Mouse (Mus musculus): ENCODE data around the gene Zc3h7b. TPM values are rescaled to one million over a fixed set of nuclear protein-coding genes. Genes with fewer than 3 reads are reported as not detected.
A peak's percentile ranks its signal among the peaks of the same experiment; 100 is the strongest.
"Not testable (repeated sequence)": the region's sequence is repeated elsewhere in the genome, so short reads cannot be mapped to it uniquely, and the experiment has no call there.

The Zc3h7b gene
- polyA plus RNA-seq, 1 experiment from 2014 or later = 11.7 TPM

DNA sequence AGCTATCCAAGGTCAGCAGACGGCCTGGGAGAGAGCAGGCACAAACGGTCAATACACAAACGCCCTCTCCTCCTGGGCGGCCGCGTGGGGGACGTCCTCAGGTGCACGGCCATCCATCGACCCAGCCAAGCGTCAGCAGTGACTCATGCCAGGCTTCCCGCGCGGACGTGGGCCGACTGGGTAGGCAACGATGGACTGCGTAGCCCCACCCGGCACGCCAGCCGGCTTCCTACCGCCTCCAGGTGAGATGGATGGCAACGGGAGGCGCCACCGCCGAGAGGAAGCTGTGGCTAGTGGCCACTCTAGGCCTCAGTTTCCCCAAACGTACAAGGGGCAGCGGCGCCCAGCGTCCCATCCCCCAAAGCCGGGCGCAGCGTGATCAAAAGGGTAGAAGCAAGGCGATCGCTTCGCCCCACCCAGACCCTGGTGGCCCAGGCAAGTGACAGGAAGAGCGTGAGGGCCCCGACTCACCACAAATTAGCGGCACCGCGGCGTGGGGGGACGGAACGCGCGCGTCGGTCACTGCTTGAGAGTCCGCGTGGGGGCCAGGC lies 15.5 kb upstream of the Zc3h7b start:
- H3K9me3 ChIP-seq (ENCODE audit: control insufficient read depth, low read length) = no peaks in the 10 kb centered on the region
- peak overlapping the region; percentile 98 for H3K4me3 ChIP-seq (ENCODE audit: low read length)
- peaks cover 23% of the 10 kb centered on the region for H3K4me1 ChIP-seq (ENCODE audit: control insufficient read depth, insufficient read depth, low read length)
- no peaks in the 10 kb centered on the region for H3K27me3 ChIP-seq (replicated peaks; ENCODE audit: control insufficient read depth, insufficient read depth, low read length)
- H3K27ac ChIP-seq (ENCODE audit: low read length) = peak overlapping the region; percentile 77
- WGBS = under 1% methylated on average over 49 of the region's 49 CpGs
- peak; percentile 60 for ATAC-seq
- H3K36me3 ChIP-seq (ENCODE audit: control insufficient read depth, insufficient read depth, low read length) = no peaks in the 10 kb centered on the region
- H3K4me2 ChIP-seq (ENCODE audit: low read depth, low read length) = peak overlapping the region; percentile 81
- H3K9ac ChIP-seq (ENCODE audit: low read depth, low read length) = peak overlapping the region; percentile 89

DNA sequence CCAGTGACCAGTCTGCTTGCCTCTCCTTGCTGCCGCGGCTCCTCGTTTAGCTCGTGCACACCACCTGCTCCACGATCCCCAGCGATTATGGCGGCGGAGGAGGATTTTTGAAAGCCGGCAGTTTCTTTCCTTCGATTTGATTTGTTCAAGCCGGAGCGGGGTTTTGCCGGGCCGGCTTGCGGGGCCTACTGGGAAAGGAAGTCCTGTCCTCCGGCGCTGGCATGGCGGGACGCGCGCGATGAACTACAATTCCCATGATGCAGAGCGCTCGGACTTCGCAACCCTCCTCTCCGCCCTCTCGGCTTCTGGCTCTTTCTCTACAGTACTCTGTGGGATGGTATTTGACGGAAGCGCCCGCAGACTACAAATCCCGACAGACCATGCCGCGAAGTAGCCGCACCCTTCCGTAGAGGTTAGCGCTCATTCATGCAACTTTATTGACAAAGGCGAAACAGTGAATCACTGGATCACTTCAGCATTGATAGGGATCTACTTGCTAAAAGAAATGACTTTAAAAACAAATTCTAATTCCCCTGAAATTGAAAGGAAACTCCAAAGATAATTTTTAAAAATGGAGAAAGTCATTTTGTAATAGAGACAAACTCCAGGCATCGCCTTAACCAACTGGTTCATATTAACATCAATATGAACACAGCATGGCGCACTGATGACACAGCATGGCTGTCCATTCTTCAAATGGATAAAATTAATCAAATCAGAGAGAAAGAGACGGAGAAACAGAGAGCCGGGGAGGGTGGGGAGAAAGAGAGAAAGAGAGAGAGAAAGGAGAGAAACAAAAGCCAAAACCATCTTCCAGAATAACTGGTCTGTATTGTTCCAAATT lies 14.8 kb upstream of the Zc3h7b start:
- H3K4me2 ChIP-seq (ENCODE audit: low read depth, low read length) = peak overlapping the region; percentile 81
- H3K4me3 ChIP-seq (ENCODE audit: low read length) = peak overlapping the region; percentile 98
- WGBS = 5% methylated on average over 41 of the region's 41 CpGs
- H3K36me3 ChIP-seq (ENCODE audit: control insufficient read depth, insufficient read depth, low read length) = no peaks in the 10 kb centered on the region
- peak overlapping the region; percentile 89 for H3K9ac ChIP-seq (ENCODE audit: low read depth, low read length)
- no peaks in the 10 kb centered on the region for H3K27me3 ChIP-seq (replicated peaks; ENCODE audit: control insufficient read depth, insufficient read depth, low read length)
- peak; percentile 99 for ATAC-seq
- H3K27ac ChIP-seq (ENCODE audit: low read length) = peak overlapping the region; percentile 77
- peaks cover 20% of the 10 kb centered on the region for H3K4me1 ChIP-seq (ENCODE audit: control insufficient read depth, insufficient read depth, low read length)
- H3K9me3 ChIP-seq (ENCODE audit: control insufficient read depth, low read length) = no peaks in the 10 kb centered on the region

DNA sequence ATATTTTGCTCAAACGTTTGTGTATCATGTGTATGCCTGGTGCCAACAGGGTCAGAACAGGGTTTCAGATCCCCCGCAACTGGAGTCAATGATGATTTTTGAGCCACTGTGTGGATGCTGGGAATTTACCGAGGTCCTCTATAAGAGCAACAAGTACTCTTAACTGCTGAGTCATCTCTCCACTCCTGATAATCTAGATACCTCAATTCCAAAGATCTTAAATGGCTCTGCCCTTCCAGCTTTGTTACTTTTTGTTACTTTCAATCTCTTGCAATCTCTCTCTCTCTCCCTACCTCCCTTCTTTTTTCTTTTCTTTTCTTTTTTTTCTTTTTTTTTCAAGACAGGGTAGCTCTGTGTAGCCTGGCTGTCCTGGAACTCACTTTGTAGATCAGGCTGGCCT lies 9.8 kb upstream of the Zc3h7b start:
- no peaks in the 10 kb centered on the region for H3K9me3 ChIP-seq (ENCODE audit: control insufficient read depth, low read length)
- 0 out of 2 replicates have a peak, but pooled peaks cover 2% of the 10 kb centered on the region for H3K4me1 ChIP-seq (ENCODE audit: control insufficient read depth, insufficient read depth, low read length)
- no peak overlapping the region for H3K9ac ChIP-seq (ENCODE audit: low read depth, low read length)
- H3K4me2 ChIP-seq (ENCODE audit: low read depth, low read length) = no peak overlapping the region
- no peak overlapping the region for H3K27ac ChIP-seq (ENCODE audit: low read length)
- no peak overlapping the region for H3K4me3 ChIP-seq (ENCODE audit: low read length)
- WGBS = 56% methylated on average over 3 of the region's 3 CpGs
- ATAC-seq = no peak
- H3K27me3 ChIP-seq (replicated peaks; ENCODE audit: control insufficient read depth, insufficient read depth, low read length) = no peaks in the 10 kb centered on the region
- no peaks in the 10 kb centered on the region for H3K36me3 ChIP-seq (ENCODE audit: control insufficient read depth, insufficient read depth, low read length)

DNA sequence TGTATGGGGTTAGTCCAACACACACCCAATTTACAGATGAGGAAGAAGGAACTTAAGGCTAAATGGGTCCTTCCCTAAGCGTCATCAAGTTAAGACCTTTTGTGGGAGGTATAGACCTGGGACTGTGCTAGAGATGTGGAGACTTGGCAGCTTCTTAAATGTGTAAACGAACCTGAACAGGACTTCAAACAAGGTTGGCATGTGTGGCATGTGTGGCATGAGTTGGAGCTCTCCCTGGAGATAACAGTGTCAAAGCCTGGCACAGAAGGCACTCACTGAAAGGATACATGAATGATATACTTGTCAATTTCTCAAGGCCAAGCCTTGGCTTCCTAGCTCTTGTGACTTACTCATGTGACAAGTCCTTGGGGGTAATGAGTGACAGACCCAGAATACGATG lies 5.6 kb upstream of the Zc3h7b start:
- Histone ChIP-seq H3K4me1 (ENCODE audit: control insufficient read depth, insufficient read depth, low read length) (no peaks in the 10 kb centered on the region), H3K27me3 (replicated peaks; ENCODE audit: control insufficient read depth, insufficient read depth, low read length) (no peaks in the 10 kb centered on the region), H3K36me3 (ENCODE audit: control insufficient read depth, insufficient read depth, low read length) (no peaks in the 10 kb centered on the region), H3K9ac (ENCODE audit: low read depth, low read length) (no peak overlapping the region), H3K9me3 (ENCODE audit: control insufficient read depth, low read length) (no peaks in the 10 kb centered on the region), H3K4me3 (ENCODE audit: low read length) (no peak overlapping the region), H3K4me2 (ENCODE audit: low read depth, low read length) (no peak overlapping the region), H3K27ac (ENCODE audit: low read length) (no peak overlapping the region)
- WGBS = 66% methylated on average over 3 of the region's 3 CpGs
- no peak for ATAC-seq

DNA sequence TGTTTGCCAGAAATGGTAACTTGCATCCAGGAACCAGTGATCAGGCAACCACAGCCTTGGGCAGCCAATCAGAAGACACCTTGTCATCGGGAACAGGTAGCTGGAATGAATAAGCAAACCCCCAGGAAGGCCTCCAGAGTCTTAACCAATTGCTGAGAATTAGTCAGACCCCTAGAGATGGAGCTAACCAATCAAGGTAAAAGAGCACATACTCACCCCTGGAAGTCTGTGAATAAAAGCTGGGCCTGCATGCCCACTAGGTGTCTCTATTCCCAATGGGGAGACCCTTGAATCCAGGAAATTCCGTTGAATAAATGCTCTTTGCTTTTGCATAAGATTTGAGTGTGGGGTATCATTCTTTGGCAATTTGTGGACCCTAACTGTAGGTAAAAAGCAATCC lies 4.9 kb upstream of the Zc3h7b start:
- WGBS = 14% methylated on average over 2 of the region's 2 CpGs
- no peak for ATAC-seq
- Histone ChIP-seq H3K27me3 (replicated peaks; ENCODE audit: control insufficient read depth, insufficient read depth, low read length) (no peaks in the 10 kb centered on the region), H3K4me3 (ENCODE audit: low read length) (no peak overlapping the region), H3K9me3 (ENCODE audit: control insufficient read depth, low read length) (no peaks in the 10 kb centered on the region), H3K4me2 (ENCODE audit: low read depth, low read length) (no peak overlapping the region), H3K9ac (ENCODE audit: low read depth, low read length) (no peak overlapping the region), H3K27ac (ENCODE audit: low read length) (no peak overlapping the region), H3K4me1 (ENCODE audit: control insufficient read depth, insufficient read depth, low read length) (no peaks in the 10 kb centered on the region), H3K36me3 (ENCODE audit: control insufficient read depth, insufficient read depth, low read length) (no peaks in the 10 kb centered on the region)

DNA sequence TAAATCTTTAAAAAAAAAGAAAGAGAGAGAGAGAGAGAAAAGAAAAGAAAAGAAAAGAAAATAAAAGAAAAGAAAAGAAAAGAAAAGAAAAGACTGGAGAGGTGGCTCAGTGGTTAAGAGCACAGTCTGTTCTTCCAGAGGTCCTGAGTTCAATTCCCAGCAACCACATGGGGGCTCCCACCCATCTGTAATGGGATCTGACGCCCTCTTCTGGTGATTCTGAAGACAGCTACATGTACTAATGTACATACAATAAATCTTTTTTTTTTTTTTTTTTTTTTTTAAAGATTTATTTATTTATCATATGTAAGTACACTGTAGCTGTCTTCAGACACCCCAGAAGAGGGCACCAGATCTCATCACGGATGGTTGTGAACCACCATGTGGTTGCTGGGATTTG lies 2.5 kb upstream of the Zc3h7b start:
- not testable (repeated sequence) for H3K27me3 ChIP-seq (replicated peaks; ENCODE audit: control insufficient read depth, insufficient read depth, low read length); H3K36me3 ChIP-seq (ENCODE audit: control insufficient read depth, insufficient read depth, low read length); H3K9ac ChIP-seq (ENCODE audit: low read depth, low read length); H3K4me1 ChIP-seq (ENCODE audit: control insufficient read depth, insufficient read depth, low read length); H3K4me2 ChIP-seq (ENCODE audit: low read depth, low read length); ATAC-seq; H3K9me3 ChIP-seq (ENCODE audit: control insufficient read depth, low read length); H3K4me3 ChIP-seq (ENCODE audit: low read length); H3K27ac ChIP-seq (ENCODE audit: low read length)
- WGBS = 48% methylated on average over 2 of the region's 2 CpGs

DNA sequence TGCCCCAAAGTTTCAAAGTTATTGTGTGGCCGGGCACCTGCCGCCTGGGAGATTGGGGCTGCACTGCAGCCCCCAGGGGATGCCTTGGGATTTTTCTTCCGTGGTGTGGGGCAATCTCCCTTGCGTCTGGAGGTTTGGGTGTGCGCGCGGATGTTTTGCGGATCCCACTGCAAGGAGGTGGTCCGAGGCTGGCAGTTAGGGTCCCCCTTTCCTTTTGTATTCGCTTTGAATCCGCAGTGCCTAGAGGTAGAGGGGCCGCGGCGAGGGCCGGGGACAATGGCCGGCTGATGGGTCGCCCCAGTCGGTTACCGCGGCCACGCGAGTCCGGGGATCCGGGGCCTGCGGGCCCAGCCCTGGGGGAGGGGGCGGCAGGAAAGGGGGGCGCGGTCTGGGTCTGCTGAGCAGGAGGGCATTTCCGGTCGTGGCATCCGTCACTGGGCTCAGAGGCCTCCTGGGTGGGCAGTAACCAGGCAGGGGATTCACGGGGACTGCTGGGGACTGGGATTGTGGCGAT lies 801 bp downstream of the Zc3h7b start:
- Histone ChIP-seq H3K27me3 (replicated peaks; ENCODE audit: control insufficient read depth, insufficient read depth, low read length) (no peaks in the 10 kb centered on the region), H3K27ac (ENCODE audit: low read length) (peak overlapping the region; percentile 80), H3K36me3 (ENCODE audit: control insufficient read depth, insufficient read depth, low read length) (no peaks in the 10 kb centered on the region), H3K4me2 (ENCODE audit: low read depth, low read length) (peak overlapping the region; percentile 81), H3K4me1 (ENCODE audit: control insufficient read depth, insufficient read depth, low read length) (peaks cover 7% of the 10 kb centered on the region), H3K9ac (ENCODE audit: low read depth, low read length) (peak overlapping the region; percentile 94), H3K4me3 (ENCODE audit: low read length) (peak overlapping the region; percentile 90), H3K9me3 (ENCODE audit: control insufficient read depth, low read length) (no peaks in the 10 kb centered on the region)
- ATAC-seq = peak; percentile 49
- WGBS = 1% methylated on average over 32 of the region's 33 CpGs

DNA sequence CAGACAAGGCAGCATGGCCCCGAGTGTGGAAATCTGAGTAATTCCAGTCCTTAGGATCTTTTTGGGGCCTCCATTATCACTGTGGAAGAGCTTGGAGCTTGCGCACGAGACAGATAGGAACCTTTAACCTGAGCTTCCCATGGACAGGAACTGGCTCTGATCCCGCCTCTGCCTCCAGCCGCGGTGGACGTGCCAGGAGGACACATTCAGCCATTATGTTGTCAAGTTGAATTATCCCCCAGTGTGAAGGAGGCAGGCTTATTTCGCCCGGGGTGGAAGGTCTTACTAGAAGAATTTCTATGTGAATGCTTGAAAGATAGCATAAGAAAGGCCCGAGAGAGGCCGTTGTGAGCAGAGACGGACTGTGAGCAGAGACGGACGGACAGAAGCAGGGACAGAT lies 4.9 kb downstream of the Zc3h7b start:
- 50% methylated on average over 14 of the region's 14 CpGs for WGBS
- H3K27ac ChIP-seq (ENCODE audit: low read length) = no peak overlapping the region

DNA sequence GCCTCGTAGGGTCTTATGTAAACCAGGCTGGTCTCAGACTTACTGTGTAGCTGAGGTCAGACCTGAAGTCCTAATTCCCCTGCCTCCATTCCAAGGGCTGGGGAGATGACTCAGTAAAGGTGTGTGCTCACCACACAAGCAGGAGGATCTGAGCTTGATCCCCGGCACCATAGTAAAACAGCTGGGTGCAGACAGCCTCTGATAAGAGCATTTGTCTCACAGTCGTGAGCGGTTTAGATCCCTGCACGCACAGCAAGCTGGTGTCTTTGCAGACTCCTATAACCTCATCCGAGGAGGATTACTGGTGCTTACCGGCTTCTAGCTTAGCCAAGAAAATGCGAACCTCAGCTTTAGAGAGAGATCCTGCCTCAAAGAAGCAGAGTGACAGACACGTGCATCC lies 8.8 kb downstream of the Zc3h7b start:
- WGBS = 93% methylated on average over 9 of the region's 9 CpGs
- Histone ChIP-seq H3K4me1 (ENCODE audit: control insufficient read depth, insufficient read depth, low read length) (peaks cover 3% of the 10 kb centered on the region; the same call in 1 of the 2 replicates), H3K36me3 (ENCODE audit: control insufficient read depth, insufficient read depth, low read length) (no peaks in the 10 kb centered on the region), H3K4me2 (ENCODE audit: low read depth, low read length) (no peak overlapping the region), H3K9me3 (ENCODE audit: control insufficient read depth, low read length) (no peaks in the 10 kb centered on the region), H3K27me3 (replicated peaks; ENCODE audit: control insufficient read depth, insufficient read depth, low read length) (no peaks in the 10 kb centered on the region), H3K9ac (ENCODE audit: low read depth, low read length) (no peak overlapping the region), H3K4me3 (ENCODE audit: low read length) (no peak overlapping the region), H3K27ac (ENCODE audit: low read length) (no peak overlapping the region)
- no peak for ATAC-seq

More for the DNA sequence above, 4.9 kb downstream of the Zc3h7b start:
- no peaks in the 10 kb centered on the region for H3K9me3 ChIP-seq (ENCODE audit: control insufficient read depth, low read length)
- no peak overlapping the region for H3K4me2 ChIP-seq (ENCODE audit: low read depth, low read length)
- H3K9ac ChIP-seq (ENCODE audit: low read depth, low read length) = no peak overlapping the region
- H3K36me3 ChIP-seq (ENCODE audit: control insufficient read depth, insufficient read depth, low read length) = no peaks in the 10 kb centered on the region
- H3K4me3 ChIP-seq (ENCODE audit: low read length) = no peak overlapping the region
- no peaks in the 10 kb centered on the region for H3K27me3 ChIP-seq (replicated peaks; ENCODE audit: control insufficient read depth, insufficient read depth, low read length)
- ATAC-seq = no peak
- H3K4me1 ChIP-seq (ENCODE audit: control insufficient read depth, insufficient read depth, low read length) = peaks cover 7% of the 10 kb centered on the region

Data from intestine, embryonic 16.5 days (tissue).